Mouse (Mus musculus): ENCODE results near the gene Rrp7a. TPM values are rescaled to one million over a fixed set of nuclear protein-coding genes. Genes with fewer than 3 reads are reported as not detected.

Rrp7a gene
- 10 to 100 TPM; 41.8 to 42.8 TPM for total RNA-seq (2021)
- long read RNA-seq, experiment 1, full-length matches to known transcripts = 42 of 49 reads
- long read RNA-seq, experiment 1, partial matches to known transcripts = 4 of 49 reads
- long read RNA-seq, experiment 1, other reads (novel, unspliced or antisense) = 3 of 49 reads
- long read RNA-seq, experiment 2, full-length matches to known transcripts = 40 of 48 reads
- long read RNA-seq, experiment 2, partial matches to known transcripts = 1 of 48 reads
- long read RNA-seq, experiment 2, other reads (novel, unspliced or antisense) = 7 of 48 reads

GRCm38 (mm10) chr15:83122566-83123145, at the start of gene Rrp7a:
Gene Rrp7a, minus strand, starts transcription at chr15:83122801.
- peak; percentile 94 for DNase-seq

GRCm38 (mm10) chr15:83171712-83172481, 49.3 kb upstream of the Rrp7a start:
- DNase-seq = peak; percentile 98

- DNase-seq = no peak
Measured at GRCm38 (mm10) chr15:83170956-83171659, 48.5 kb upstream of the Rrp7a start.

- peak; percentile 43 for DNase-seq
Measured at GRCm38 (mm10) chr15:83169772-83170722, 47.4 kb upstream of the Rrp7a start.

- no peak for DNase-seq
Measured at GRCm38 (mm10) chr15:83168875-83169771, 46.5 kb upstream of the Rrp7a start.

- DNase-seq = no peak
Measured at GRCm38 (mm10) chr15:83168311-83168710, 45.7 kb upstream of the Rrp7a start.

- no peak for DNase-seq
Measured at GRCm38 (mm10) chr15:83167550-83168065, 45.0 kb upstream of the Rrp7a start.

GRCm38 (mm10) chr15:83167126-83167525, 44.5 kb upstream of the Rrp7a start:
- DNase-seq = no peak

GRCm38 (mm10) chr15:83166642-83167041, 44.0 kb upstream of the Rrp7a start:
- peak; percentile 62 for DNase-seq

- no peak for DNase-seq
Measured at GRCm38 (mm10) chr15:83165526-83166315, 43.1 kb upstream of the Rrp7a start.

GRCm38 (mm10) chr15:83164971-83165471, 42.4 kb upstream of the Rrp7a start:
- peak; percentile 78 for DNase-seq

- DNase-seq = no peak
Measured at GRCm38 (mm10) chr15:83162818-83163485, 40.4 kb upstream of the Rrp7a start.

GRCm38 (mm10) chr15:83162001-83162400, 39.4 kb upstream of the Rrp7a start:
- no peak for DNase-seq

- DNase-seq = no peak
Measured at GRCm38 (mm10) chr15:83161062-83161748, 38.6 kb upstream of the Rrp7a start.

- no peak for DNase-seq
Measured at GRCm38 (mm10) chr15:83160561-83160960, 38.0 kb upstream of the Rrp7a start.

GRCm38 (mm10) chr15:83159823-83160222, 37.2 kb upstream of the Rrp7a start:
- no peak for DNase-seq

GRCm38 (mm10) chr15:83158587-83159160, 36.1 kb upstream of the Rrp7a start:
- no peak for DNase-seq
